Mouse (Mus musculus): Measurements from ENCODE around the gene Fancc. TPM values are rescaled to one million over a fixed set of nuclear protein-coding genes. Genes with fewer than 3 reads are reported as not detected.

Fancc gene
- polyA plus RNA-seq, 2 experiments: 6.9 to 8.6 TPM

DNA sequence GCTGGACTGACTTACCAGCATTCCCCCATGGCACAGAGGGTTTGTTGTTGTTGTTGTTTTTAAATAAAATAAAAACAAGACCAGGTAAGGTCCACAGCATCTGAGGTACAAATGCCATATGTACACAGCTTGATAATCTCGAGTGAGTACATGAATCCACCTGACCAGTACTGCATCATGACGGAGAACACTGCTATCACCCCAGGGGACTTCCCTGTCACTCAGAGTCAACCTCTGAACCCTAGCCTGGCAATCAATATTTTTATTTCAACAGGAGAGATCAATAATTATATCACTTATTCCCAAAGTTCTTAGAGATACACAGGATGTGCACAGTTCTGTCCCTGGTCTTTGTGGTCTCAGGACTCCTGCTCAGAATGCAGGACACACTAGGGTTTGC is 171.1 kb downstream of the Fancc start:
- H3K4me1 ChIP-seq (replicated peaks; ENCODE audit: control insufficient read depth in 2 of 2, insufficient read depth in 2 of 2, low read length in 1 of 2): peaks cover 6 to 25% of the 10 kb centered on the region in 2 experiments
- no peak overlapping the region for H3K4me2 ChIP-seq (ENCODE audit: low read depth)
- H3K27ac ChIP-seq: no peak overlapping the region
- WGBS (ENCODE audit: insufficient replicate concordance): 44% methylated on average over 2 of the region's 2 CpGs
- no peaks in the 10 kb centered on the region for H3K36me3 ChIP-seq (replicated peaks; ENCODE audit: control insufficient read depth, insufficient read depth, low read depth)
- no peaks in the 10 kb centered on the region for H3K9me3 ChIP-seq (ENCODE audit: control insufficient read depth, low read length)
- DNase-seq (ENCODE audit: low read depth in 3 of 3, low spot score in 3 of 3): no peak
- no peak overlapping the region for H3K9ac ChIP-seq (replicated peaks)
- no peaks in the 10 kb centered on the region for H3K27me3 ChIP-seq (ENCODE audit: control insufficient read depth, insufficient read depth, low read length)
- ATAC-seq (ENCODE audit: insufficient read depth): peak; percentile 19; the same call in 1 of the 2 replicates
- no peak overlapping the region for H3K4me3 ChIP-seq (ENCODE audit: insufficient read depth in 1 of 2, low read depth in 2 of 2, low read length in 2 of 2)
- no peak for TF ChIP-seq CTCF (IDR thresholded peaks at IDR 0.05; ENCODE audit: low read depth)
- TF ChIP-seq EP300 (IDR thresholded peaks at IDR 0.05; ENCODE audit: low read depth): no peak

DNA sequence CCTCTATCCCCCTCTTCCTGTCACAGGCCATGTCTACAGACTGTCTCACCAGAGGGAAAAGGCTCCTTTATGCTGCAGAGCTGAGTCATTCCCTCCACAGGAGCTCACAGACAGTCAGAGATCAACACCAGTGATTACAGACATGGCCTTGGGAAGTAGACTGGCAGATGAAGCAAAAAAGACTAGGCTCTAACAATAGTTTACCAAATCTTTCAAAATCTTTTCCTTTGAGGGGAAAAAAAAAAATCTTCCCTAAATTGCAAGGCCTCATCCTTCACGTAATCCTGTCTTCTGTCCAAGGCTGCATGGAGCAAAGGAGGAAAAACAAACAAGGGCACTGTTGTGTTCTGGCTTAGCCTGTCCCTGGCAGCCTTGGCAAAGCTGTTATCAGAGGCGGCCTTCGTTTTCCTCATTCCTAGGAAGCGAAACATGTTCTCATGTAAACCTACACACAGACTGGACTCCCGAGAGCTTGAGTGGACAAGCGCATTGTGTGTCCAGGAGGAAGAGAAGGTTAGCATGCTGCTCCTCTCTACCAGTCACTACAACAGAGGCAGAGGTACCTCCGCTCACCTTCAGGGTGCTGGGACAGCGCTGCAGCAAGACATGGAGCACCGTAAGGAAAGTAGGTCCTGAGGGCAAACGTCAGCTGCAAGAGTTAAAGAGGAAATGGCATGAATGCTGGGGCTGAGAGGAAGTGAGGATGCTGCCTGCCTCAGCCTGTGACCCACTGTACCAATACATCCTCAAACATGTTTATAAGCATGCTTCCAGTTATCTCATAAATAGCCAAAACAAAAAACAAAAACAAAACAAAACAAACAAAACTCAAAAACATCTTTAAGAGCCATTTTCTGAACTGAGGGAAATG is 171.9 kb downstream of the Fancc start:
- Histone ChIP-seq H3K4me3 (ENCODE audit: insufficient read depth in 1 of 2, low read depth in 2 of 2, low read length in 2 of 2) (no peak overlapping the region), H3K36me3 (replicated peaks; ENCODE audit: control insufficient read depth, insufficient read depth, low read depth) (no peaks in the 10 kb centered on the region), H3K27ac (no peak overlapping the region), H3K27me3 (ENCODE audit: control insufficient read depth, insufficient read depth, low read length) (no peaks in the 10 kb centered on the region), H3K4me1 (replicated peaks; ENCODE audit: control insufficient read depth in 2 of 2, insufficient read depth in 2 of 2, low read length in 1 of 2) (peaks cover 6 to 25% of the 10 kb centered on the region in 2 experiments), H3K9me3 (ENCODE audit: control insufficient read depth, low read length) (no peaks in the 10 kb centered on the region), H3K9ac (replicated peaks) (no peak overlapping the region), H3K4me2 (ENCODE audit: low read depth) (no peak overlapping the region)
- ATAC-seq (ENCODE audit: insufficient read depth) (no peak), DNase-seq (ENCODE audit: low read depth in 3 of 3, low spot score in 3 of 3) (peak in 1 of 3 experiments; percentile 25)
- WGBS (ENCODE audit: insufficient replicate concordance): 42% methylated on average over 10 of the region's 10 CpGs
- TF ChIP-seq CTCF (IDR thresholded peaks at IDR 0.05; ENCODE audit: low read depth): no peak
- no peak for TF ChIP-seq EP300 (IDR thresholded peaks at IDR 0.05; ENCODE audit: low read depth)

DNA sequence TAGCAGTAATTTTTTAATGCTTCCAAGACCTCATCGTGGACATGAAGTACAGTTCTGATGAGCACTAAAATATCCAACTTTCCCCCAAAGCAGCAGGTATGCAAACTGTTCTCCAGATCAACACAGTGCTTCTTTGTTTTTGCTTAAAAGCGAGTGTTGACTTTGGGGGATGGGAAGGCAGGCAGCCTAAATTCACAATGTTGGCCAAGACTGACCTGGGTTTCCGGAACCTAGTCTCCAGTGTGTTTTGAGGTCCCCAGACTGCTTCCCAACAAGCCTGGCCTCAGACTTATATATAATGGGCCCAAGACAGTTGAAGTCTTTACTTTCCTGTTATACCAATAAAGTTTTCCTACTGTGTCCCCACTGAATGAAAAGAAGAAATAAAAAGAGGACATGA is 172.8 kb downstream of the Fancc start:
- Histone ChIP-seq H3K4me3 (ENCODE audit: insufficient read depth in 1 of 2, low read depth in 2 of 2, low read length in 2 of 2) (no peak overlapping the region), H3K9ac (replicated peaks) (no peak overlapping the region), H3K4me1 (replicated peaks; ENCODE audit: control insufficient read depth in 2 of 2, insufficient read depth in 2 of 2, low read length in 1 of 2) (peaks cover 6 to 25% of the 10 kb centered on the region in 2 experiments), H3K4me2 (ENCODE audit: low read depth) (no peak overlapping the region), H3K27me3 (ENCODE audit: control insufficient read depth, insufficient read depth, low read length) (no peaks in the 10 kb centered on the region), H3K36me3 (replicated peaks; ENCODE audit: control insufficient read depth, insufficient read depth, low read depth) (no peaks in the 10 kb centered on the region), H3K27ac (no peak overlapping the region), H3K9me3 (ENCODE audit: control insufficient read depth, low read length) (no peaks in the 10 kb centered on the region)
- TF ChIP-seq CTCF (IDR thresholded peaks at IDR 0.05; ENCODE audit: low read depth) (no peak), EP300 (IDR thresholded peaks at IDR 0.05; ENCODE audit: low read depth) (no peak)
- WGBS (ENCODE audit: insufficient replicate concordance): 74% methylated on average over 3 of the region's 3 CpGs
- DNase-seq (ENCODE audit: low read depth in 3 of 3, low spot score in 3 of 3) (no peak), ATAC-seq (ENCODE audit: insufficient read depth) (no peak)

DNA sequence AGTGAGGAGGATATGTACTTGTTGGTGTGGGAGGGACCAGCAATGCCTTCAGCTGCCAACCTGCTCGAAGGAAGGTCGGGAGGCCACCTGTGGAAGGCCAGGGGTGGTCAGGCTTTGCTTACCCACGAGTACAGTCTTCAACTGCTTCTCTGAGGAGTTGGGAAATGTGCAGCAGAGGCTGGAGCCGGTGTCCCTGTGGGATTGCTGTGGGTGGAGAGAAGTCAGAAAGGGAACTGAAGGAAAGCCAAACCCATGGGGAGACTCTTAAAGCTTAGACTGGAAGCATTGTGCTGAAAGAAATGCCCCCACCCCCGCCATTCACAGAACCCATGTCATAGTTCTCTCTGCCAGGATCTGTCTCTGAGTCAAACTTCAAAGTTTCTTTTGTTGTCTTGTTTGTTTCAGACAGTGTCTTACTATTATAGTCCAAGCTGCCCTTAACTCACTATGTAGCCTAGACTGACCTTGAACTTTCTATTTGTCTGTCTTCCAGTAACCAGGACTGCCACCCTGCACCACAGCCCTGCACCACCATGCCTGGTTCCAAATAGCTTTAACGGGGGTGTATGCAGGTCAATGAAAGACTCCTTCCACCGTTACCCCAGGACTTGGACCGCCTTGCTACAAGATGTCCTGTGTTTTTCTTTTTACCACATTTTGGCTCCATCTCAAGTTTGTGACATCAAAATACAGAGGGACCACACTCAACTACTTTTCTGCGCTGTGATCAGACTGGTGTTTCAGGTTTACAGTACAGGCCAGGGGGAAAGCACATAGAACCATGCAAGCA is 173.6 kb downstream of the Fancc start:
- peaks cover 6 to 25% of the 10 kb centered on the region in 2 experiments for H3K4me1 ChIP-seq (replicated peaks; ENCODE audit: control insufficient read depth in 2 of 2, insufficient read depth in 2 of 2, low read length in 1 of 2)
- 71% methylated on average over 9 of the region's 9 CpGs for WGBS (ENCODE audit: insufficient replicate concordance)

DNA sequence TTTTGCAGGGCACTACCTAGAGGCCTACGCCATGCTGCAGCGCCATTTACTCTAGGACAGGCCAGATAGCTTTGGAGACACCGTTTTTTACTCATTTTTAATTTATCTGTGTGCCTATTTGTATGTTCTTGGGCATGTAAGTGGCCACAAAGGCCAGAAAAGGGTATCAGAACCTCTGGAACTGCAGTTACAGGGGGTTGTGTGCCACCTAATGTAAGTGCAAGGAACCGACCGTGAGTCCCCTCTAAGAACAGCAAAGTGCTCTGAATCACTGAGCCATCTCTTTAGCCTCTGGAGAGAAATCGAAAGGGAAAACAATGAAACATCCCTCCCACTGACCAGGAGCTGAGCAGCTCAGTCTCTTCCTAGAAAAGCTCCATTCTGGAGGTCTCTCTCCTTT is 174.3 kb downstream of the Fancc start:
- Histone ChIP-seq H3K27me3 (ENCODE audit: control insufficient read depth, insufficient read depth, low read length) (no peaks in the 10 kb centered on the region), H3K4me2 (ENCODE audit: low read depth) (no peak overlapping the region), H3K4me3 (ENCODE audit: insufficient read depth in 1 of 2, low read depth in 2 of 2, low read length in 2 of 2) (no peak overlapping the region), H3K9me3 (ENCODE audit: control insufficient read depth, low read length) (no peaks in the 10 kb centered on the region), H3K36me3 (replicated peaks; ENCODE audit: control insufficient read depth, insufficient read depth, low read depth) (no peaks in the 10 kb centered on the region), H3K27ac (no peak overlapping the region), H3K4me1 (replicated peaks; ENCODE audit: control insufficient read depth in 2 of 2, insufficient read depth in 2 of 2, low read length in 1 of 2) (peaks cover 6 to 25% of the 10 kb centered on the region in 2 experiments), H3K9ac (replicated peaks) (no peak overlapping the region)
- DNase-seq (ENCODE audit: low read depth in 3 of 3, low spot score in 3 of 3): no peak
- 86% methylated on average over 6 of the region's 6 CpGs for WGBS (ENCODE audit: insufficient replicate concordance)
- no peak for ATAC-seq (ENCODE audit: insufficient read depth)
- TF ChIP-seq CTCF (IDR thresholded peaks at IDR 0.05; ENCODE audit: low read depth): no peak

More for the DNA sequence above, 173.6 kb downstream of the Fancc start:
- no peak for DNase-seq (ENCODE audit: low read depth in 3 of 3, low spot score in 3 of 3)
- H3K27me3 ChIP-seq (ENCODE audit: control insufficient read depth, insufficient read depth, low read length): no peaks in the 10 kb centered on the region
- no peak overlapping the region for H3K27ac ChIP-seq
- TF ChIP-seq EP300 (IDR thresholded peaks at IDR 0.05; ENCODE audit: low read depth) (no peak), CTCF (IDR thresholded peaks at IDR 0.05; ENCODE audit: low read depth) (no peak)
- no peaks in the 10 kb centered on the region for H3K36me3 ChIP-seq (replicated peaks; ENCODE audit: control insufficient read depth, insufficient read depth, low read depth)
- H3K9me3 ChIP-seq (ENCODE audit: control insufficient read depth, low read length): no peaks in the 10 kb centered on the region
- no peak overlapping the region for H3K9ac ChIP-seq (replicated peaks)
- no peak overlapping the region for H3K4me3 ChIP-seq (ENCODE audit: insufficient read depth in 1 of 2, low read depth in 2 of 2, low read length in 2 of 2)
- H3K4me2 ChIP-seq (ENCODE audit: low read depth): no peak overlapping the region
- ATAC-seq (ENCODE audit: insufficient read depth): no peak
